Mouse (Mus musculus): ENCODE data around the gene Ccdc163.

DNA sequence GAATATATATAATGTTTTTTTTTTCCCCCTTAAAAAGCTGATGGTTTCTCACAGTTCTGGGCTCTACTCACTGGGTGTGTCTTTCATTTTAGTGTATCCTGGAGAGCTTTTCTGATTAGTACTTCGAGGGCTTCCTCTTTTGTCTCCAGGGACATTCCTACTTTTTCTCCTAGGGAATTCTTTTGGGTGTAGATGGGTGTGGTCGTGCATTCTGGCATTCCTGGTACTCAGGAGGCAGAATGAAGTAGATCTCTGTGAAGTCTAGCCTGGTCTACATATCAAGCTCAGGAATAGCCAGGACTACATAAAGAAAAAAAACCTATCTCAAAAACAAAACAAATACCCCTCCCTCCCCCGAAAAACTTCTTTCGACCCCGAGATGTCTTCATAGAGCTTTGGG is 17.1 kb downstream of the Ccdc163 start:
- no peak for TF ChIP-seq CTCF (IDR thresholded peaks at IDR 0.05; ENCODE audit: low read depth)
- no peak for TF ChIP-seq EP300 (IDR thresholded peaks at IDR 0.05; ENCODE audit: low read depth)
